Comparison of ENCODE assay signal across 9 mouse cellular contexts in genomic region chr5:81519497-81520382, GRCm38 (mm10).
A peak's percentile ranks its signal among the peaks of the same experiment; 100 is the strongest.
DNase-seq lines count a peak whose midpoint lies in the region; ATAC-seq and TF ChIP-seq lines count a peak whose summit lies in the region.
"Had no signal": no experiment of that assay in that cellular context is flagged by ENCODE, and none has a peak within 500 bp of the region (broad histone marks: within the 10 kb centered on the region; RNA-seq: fewer than 3 reads in every experiment).

No protein-coding gene starts in this region.

- H3K4me2 ChIP-seq in heart, embryonic 12.5 days: peak overlapping the region; percentile 56
- 0 out of 2 replicates have a peak overlapping the region, but pooled peaks have one; percentile 21 for H3K4me2 ChIP-seq in kidney, embryonic 15.5 days

- peak; percentile 50 for TF ChIP-seq CTCF in cortical plate, adult 2 months (IDR thresholded peaks at IDR 0.05; ENCODE audit: extremely low read depth, insufficient read depth, low read length)
- TF ChIP-seq CTCF in lung, adult 2 months (IDR thresholded peaks at IDR 0.05; ENCODE audit: insufficient read depth, low read length): peak; percentile 60

- no peaks in the 10 kb centered on the region for H3K27me3 ChIP-seq in heart, embryonic 12.5 days (replicated peaks)
- H3K27me3 ChIP-seq in kidney, embryonic 15.5 days: no peaks in the 10 kb centered on the region

- DNase-seq in gastrocnemius, adult 18-20 months (ENCODE audit: low spot score): peak; percentile 7
- no peak for DNase-seq in gastrocnemius, adult 8-10 months (ENCODE audit: low spot score in 2 of 2)
- peak; percentile 30 for DNase-seq in lung, adult 2 months
- peak; percentile 74 for DNase-seq in retina, embryonic 14.5 days (ENCODE audit: low spot score)
- no peak for DNase-seq in thymus, postnatal 10 days (ENCODE audit: low spot score in 2 of 2)

- no peak overlapping the region for H3K9ac ChIP-seq in heart, embryonic 12.5 days
- H3K9ac ChIP-seq in kidney, embryonic 15.5 days: no peak overlapping the region

- H3K4me3 ChIP-seq in cortical plate, adult 2 months (ENCODE audit: insufficient read depth, low read length): no peak overlapping the region
- H3K4me3 ChIP-seq in heart, embryonic 12.5 days: no peak overlapping the region
- no peak overlapping the region for H3K4me3 ChIP-seq in kidney, embryonic 15.5 days (replicated peaks)
- H3K4me3 ChIP-seq in lung, adult 2 months (replicated peaks; ENCODE audit: extremely low read depth, low read depth, low read length): no peak overlapping the region

- WGBS in heart, embryonic 12.5 days: 18% methylated on average over 11 of the region's 11 CpGs
- WGBS in kidney, embryonic 15.5 days: 27% methylated on average over 11 of the region's 11 CpGs
- 24% methylated on average over 11 of the region's 11 CpGs for WGBS in lung, adult 2 months

- no peak for TF ChIP-seq POLR2A in cortical plate, adult 2 months (IDR thresholded peaks at IDR 0.05; ENCODE audit: extremely low read depth, insufficient read depth, low read length)
- TF ChIP-seq POLR2A in lung, adult 2 months (IDR thresholded peaks at IDR 0.05; ENCODE audit: borderline replicate concordance, extremely low read depth, low read depth, low read length): no peak

- no peaks in the 10 kb centered on the region for H3K36me3 ChIP-seq in heart, embryonic 12.5 days
- no peaks in the 10 kb centered on the region for H3K36me3 ChIP-seq in kidney, embryonic 15.5 days
- H3K36me3 ChIP-seq: G1E had no signal

- H3K27ac ChIP-seq in cortical plate, adult 2 months (ENCODE audit: insufficient read depth, low read length): no peak overlapping the region
- H3K27ac ChIP-seq in heart, embryonic 12.5 days (ENCODE audit: poor library complexity, severe bottlenecking): no peak overlapping the region
- peak overlapping the region; percentile 60; the same call in 1 of the 2 replicates for H3K27ac ChIP-seq in kidney, embryonic 15.5 days

- peaks cover 7% of the 10 kb centered on the region; the same call in 1 of the 2 replicates for H3K4me1 ChIP-seq in cortical plate, adult 2 months (ENCODE audit: control insufficient read depth, insufficient read depth, low read length)
- 0 out of 2 replicates have a peak, but pooled peaks cover 9% of the 10 kb centered on the region for H3K4me1 ChIP-seq in heart, embryonic 12.5 days (replicated peaks)
- H3K4me1 ChIP-seq in kidney, embryonic 15.5 days: peaks cover 6% of the 10 kb centered on the region; the same call in 1 of the 2 replicates
- H3K4me1 ChIP-seq in lung, adult 2 months (ENCODE audit: control insufficient read depth, insufficient read depth, low read length): 0 out of 2 replicates have a peak, but pooled peaks cover 2% of the 10 kb centered on the region

- no peaks in the 10 kb centered on the region for H3K9me3 ChIP-seq in heart, embryonic 12.5 days (replicated peaks)
- no peaks in the 10 kb centered on the region for H3K9me3 ChIP-seq in kidney, embryonic 15.5 days (replicated peaks)
- H3K9me3 ChIP-seq: G1E had no signal

- ATAC-seq in heart, embryonic 12.5 days (ENCODE audit: insufficient number of reproducible peaks, low FRiP score): no peak
- peak; percentile 75 for ATAC-seq in kidney, embryonic 15.5 days (replicated peaks; ENCODE audit: low FRiP score)

Comparison
In these comparisons a context has a peak if more than half of its experiments do, and no peak if none do; other contexts are left out.
1. DNase-seq: peak in gastrocnemius, adult 18-20 months (single experiment), lung, adult 2 months (single experiment) and retina, embryonic 14.5 days (single experiment); none in gastrocnemius, adult 8-10 months (0 of 2) and thymus, postnatal 10 days (0 of 2).